Mouse (Mus musculus): ENCODE results near the gene Miga2. TPM values are rescaled to one million over a fixed set of nuclear protein-coding genes. Genes with fewer than 3 reads are reported as not detected.

Gene Miga2
- polyA plus RNA-seq, 1 experiment from 2014 or later = 25.0 TPM

GRCm38 (mm10) chr2:30399191-30400171 is 35.4 kb downstream of the Miga2 start:
- peaks cover 53% of the 10 kb centered on the region for H3K36me3 ChIP-seq (ENCODE audit: control insufficient read depth, insufficient read depth, low read length)

DNA sequence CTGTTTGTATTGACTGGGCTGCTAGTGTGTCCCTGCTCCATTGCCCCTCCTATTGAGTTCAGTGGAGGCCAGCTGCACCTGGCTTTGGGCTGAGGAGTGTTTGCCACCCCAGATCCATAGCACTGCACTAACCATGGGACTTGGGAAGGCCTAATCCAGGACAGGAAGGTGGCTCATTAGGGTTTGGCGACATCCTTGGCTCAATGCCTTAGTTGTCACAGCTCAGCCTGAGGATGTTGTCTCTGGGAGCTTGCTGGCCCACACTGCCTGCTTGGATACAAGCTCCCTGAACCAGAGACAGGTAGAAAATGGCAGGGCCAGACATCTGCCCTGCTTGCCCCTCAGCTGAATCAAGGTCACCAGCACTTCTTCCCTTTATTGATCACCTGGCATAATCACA is 37.5 kb downstream of the Miga2 start:
- no peak for ATAC-seq (ENCODE audit: low FRiP score, low TSS enrichment)
- no peaks in the 10 kb centered on the region for H3K27me3 ChIP-seq (ENCODE audit: control insufficient read depth, insufficient read depth, low read length)
- no peak overlapping the region for H3K4me3 ChIP-seq (ENCODE audit: low read length)
- H3K27ac ChIP-seq (ENCODE audit: low read depth, low read length) = no peak overlapping the region
- 85% methylated on average over 1 of the region's 1 CpGs for WGBS
- H3K4me2 ChIP-seq (replicated peaks; ENCODE audit: low read depth, low read length) = no peak overlapping the region
- no peak overlapping the region for H3K9ac ChIP-seq (ENCODE audit: low read depth, low read length)
- H3K36me3 ChIP-seq (ENCODE audit: control insufficient read depth, insufficient read depth, low read length) = peaks cover 52% of the 10 kb centered on the region
- no peaks in the 10 kb centered on the region for H3K4me1 ChIP-seq (ENCODE audit: control insufficient read depth, insufficient read depth, low read length)
- no peaks in the 10 kb centered on the region for H3K9me3 ChIP-seq (ENCODE audit: control insufficient read depth, low read length)

More at GRCm38 (mm10) chr2:30399191-30400171, 35.4 kb downstream of the Miga2 start:
- WGBS = 60% methylated on average over 20 of the region's 20 CpGs
- ATAC-seq (ENCODE audit: low FRiP score, low TSS enrichment) = no peak
- no peak overlapping the region for H3K27ac ChIP-seq (ENCODE audit: low read depth, low read length)
- H3K9me3 ChIP-seq (ENCODE audit: control insufficient read depth, low read length) = no peaks in the 10 kb centered on the region
- no peak overlapping the region for H3K4me3 ChIP-seq (ENCODE audit: low read length)
- H3K4me1 ChIP-seq (ENCODE audit: control insufficient read depth, insufficient read depth, low read length) = no peaks in the 10 kb centered on the region
- H3K9ac ChIP-seq (ENCODE audit: low read depth, low read length) = no peak overlapping the region
- H3K27me3 ChIP-seq (ENCODE audit: control insufficient read depth, insufficient read depth, low read length) = no peaks in the 10 kb centered on the region
- H3K4me2 ChIP-seq (replicated peaks; ENCODE audit: low read depth, low read length) = no peak overlapping the region

DNA sequence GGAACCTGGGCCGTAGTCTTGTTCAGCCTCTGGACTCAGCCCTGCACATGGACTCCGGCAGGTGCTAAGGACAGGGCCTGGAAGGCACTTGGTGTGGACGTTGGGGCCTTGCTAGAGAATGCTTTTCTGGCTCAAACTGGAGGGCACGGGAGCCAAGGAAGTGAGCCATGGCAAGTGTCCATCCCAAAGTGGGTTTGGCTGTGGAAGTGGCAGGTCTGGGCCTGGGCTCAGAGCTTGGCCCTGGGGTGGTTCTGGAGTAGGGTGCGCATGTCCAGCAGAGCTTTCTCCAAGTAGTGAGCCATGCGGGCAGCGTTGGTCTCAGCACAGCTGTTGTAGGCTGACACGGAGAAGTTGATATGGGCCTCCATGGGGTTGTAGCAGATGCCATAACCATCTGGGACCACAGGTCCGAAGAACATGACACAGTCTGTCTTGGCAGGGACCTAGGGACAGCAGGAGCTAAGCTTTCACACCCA is 38.4 kb downstream of the Miga2 start:
- no peak overlapping the region for H3K4me3 ChIP-seq (ENCODE audit: low read length)
- WGBS = 91% methylated on average over 9 of the region's 9 CpGs
- H3K36me3 ChIP-seq (ENCODE audit: control insufficient read depth, insufficient read depth, low read length) = peaks cover 52% of the 10 kb centered on the region
- ATAC-seq (ENCODE audit: low FRiP score, low TSS enrichment) = no peak
- H3K27me3 ChIP-seq (ENCODE audit: control insufficient read depth, insufficient read depth, low read length) = no peaks in the 10 kb centered on the region
- H3K27ac ChIP-seq (ENCODE audit: low read depth, low read length) = no peak overlapping the region
- H3K9me3 ChIP-seq (ENCODE audit: control insufficient read depth, low read length) = no peaks in the 10 kb centered on the region
- H3K9ac ChIP-seq (ENCODE audit: low read depth, low read length) = no peak overlapping the region
- H3K4me1 ChIP-seq (ENCODE audit: control insufficient read depth, insufficient read depth, low read length) = no peaks in the 10 kb centered on the region
- no peak overlapping the region for H3K4me2 ChIP-seq (replicated peaks; ENCODE audit: low read depth, low read length)

- 61% methylated on average over 2 of the region's 2 CpGs for WGBS
- Histone ChIP-seq H3K4me2 (replicated peaks; ENCODE audit: low read depth, low read length) (no peak overlapping the region), H3K27me3 (ENCODE audit: control insufficient read depth, insufficient read depth, low read length) (no peaks in the 10 kb centered on the region), H3K36me3 (ENCODE audit: control insufficient read depth, insufficient read depth, low read length) (peaks cover 51% of the 10 kb centered on the region), H3K4me1 (ENCODE audit: control insufficient read depth, insufficient read depth, low read length) (no peaks in the 10 kb centered on the region), H3K9ac (ENCODE audit: low read depth, low read length) (no peak overlapping the region), H3K9me3 (ENCODE audit: control insufficient read depth, low read length) (no peaks in the 10 kb centered on the region), H3K27ac (ENCODE audit: low read depth, low read length) (no peak overlapping the region), H3K4me3 (ENCODE audit: low read length) (no peak overlapping the region)
- ATAC-seq (ENCODE audit: low FRiP score, low TSS enrichment) = no peak
These were observed 38.8 kb downstream of the Miga2 start for GRCm38 (mm10) chr2:30402843-30403242.

- Histone ChIP-seq H3K9me3 (ENCODE audit: control insufficient read depth, low read length) (no peaks in the 10 kb centered on the region), H3K9ac (ENCODE audit: low read depth, low read length) (no peak overlapping the region), H3K27ac (ENCODE audit: low read depth, low read length) (no peak overlapping the region), H3K36me3 (ENCODE audit: control insufficient read depth, insufficient read depth, low read length) (peaks cover 46% of the 10 kb centered on the region), H3K4me2 (replicated peaks; ENCODE audit: low read depth, low read length) (no peak overlapping the region), H3K27me3 (ENCODE audit: control insufficient read depth, insufficient read depth, low read length) (no peaks in the 10 kb centered on the region), H3K4me3 (ENCODE audit: low read length) (no peak overlapping the region), H3K4me1 (ENCODE audit: control insufficient read depth, insufficient read depth, low read length) (no peaks in the 10 kb centered on the region)
- 86% methylated on average over 1 of the region's 1 CpGs for WGBS
- ATAC-seq (ENCODE audit: low FRiP score, low TSS enrichment) = no peak
These were observed 39.8 kb downstream of the Miga2 start for GRCm38 (mm10) chr2:30403870-30404269.

GRCm38 (mm10) chr2:30407221-30407620 is 43.2 kb downstream of the Miga2 start:
- Histone ChIP-seq H3K27ac (ENCODE audit: low read depth, low read length) (no peak overlapping the region), H3K4me3 (ENCODE audit: low read length) (no peak overlapping the region), H3K9ac (ENCODE audit: low read depth, low read length) (no peak overlapping the region), H3K36me3 (ENCODE audit: control insufficient read depth, insufficient read depth, low read length) (peaks cover 44% of the 10 kb centered on the region), H3K27me3 (ENCODE audit: control insufficient read depth, insufficient read depth, low read length) (no peaks in the 10 kb centered on the region), H3K9me3 (ENCODE audit: control insufficient read depth, low read length) (no peaks in the 10 kb centered on the region), H3K4me2 (replicated peaks; ENCODE audit: low read depth, low read length) (no peak overlapping the region), H3K4me1 (ENCODE audit: control insufficient read depth, insufficient read depth, low read length) (no peaks in the 10 kb centered on the region)
- ATAC-seq (ENCODE audit: low FRiP score, low TSS enrichment) = no peak
- 86% methylated on average over 2 of the region's 2 CpGs for WGBS

DNA sequence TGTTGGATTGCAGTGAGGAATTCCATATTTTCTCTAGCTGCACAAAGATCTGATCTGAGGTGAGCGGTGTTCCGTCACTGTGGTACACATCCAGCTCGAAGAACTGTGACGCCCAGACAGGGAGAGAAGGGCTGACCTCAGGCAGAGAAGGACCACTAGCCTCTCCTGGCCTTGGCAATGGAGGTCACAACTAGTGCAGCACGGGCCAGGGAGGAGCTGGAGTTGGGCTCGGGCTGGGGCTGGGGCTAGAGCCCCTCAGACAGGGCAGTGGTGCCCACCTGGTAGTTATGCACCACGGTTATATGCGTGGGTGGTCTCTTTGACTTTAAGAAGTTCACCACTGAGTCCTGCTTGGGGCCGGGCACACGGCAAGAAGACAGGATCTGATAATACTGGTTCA is 43.7 kb downstream of the Miga2 start:
- H3K4me1 ChIP-seq (ENCODE audit: control insufficient read depth, insufficient read depth, low read length) = no peaks in the 10 kb centered on the region
- H3K27me3 ChIP-seq (ENCODE audit: control insufficient read depth, insufficient read depth, low read length) = no peaks in the 10 kb centered on the region
- H3K4me2 ChIP-seq (replicated peaks; ENCODE audit: low read depth, low read length) = no peak overlapping the region
- H3K9me3 ChIP-seq (ENCODE audit: control insufficient read depth, low read length) = no peaks in the 10 kb centered on the region
- peaks cover 44% of the 10 kb centered on the region for H3K36me3 ChIP-seq (ENCODE audit: control insufficient read depth, insufficient read depth, low read length)
- no peak for ATAC-seq (ENCODE audit: low FRiP score, low TSS enrichment)
- no peak overlapping the region for H3K9ac ChIP-seq (ENCODE audit: low read depth, low read length)
- WGBS = 93% methylated on average over 10 of the region's 10 CpGs
- no peak overlapping the region for H3K4me3 ChIP-seq (ENCODE audit: low read length)
- H3K27ac ChIP-seq (ENCODE audit: low read depth, low read length) = no peak overlapping the region

DNA sequence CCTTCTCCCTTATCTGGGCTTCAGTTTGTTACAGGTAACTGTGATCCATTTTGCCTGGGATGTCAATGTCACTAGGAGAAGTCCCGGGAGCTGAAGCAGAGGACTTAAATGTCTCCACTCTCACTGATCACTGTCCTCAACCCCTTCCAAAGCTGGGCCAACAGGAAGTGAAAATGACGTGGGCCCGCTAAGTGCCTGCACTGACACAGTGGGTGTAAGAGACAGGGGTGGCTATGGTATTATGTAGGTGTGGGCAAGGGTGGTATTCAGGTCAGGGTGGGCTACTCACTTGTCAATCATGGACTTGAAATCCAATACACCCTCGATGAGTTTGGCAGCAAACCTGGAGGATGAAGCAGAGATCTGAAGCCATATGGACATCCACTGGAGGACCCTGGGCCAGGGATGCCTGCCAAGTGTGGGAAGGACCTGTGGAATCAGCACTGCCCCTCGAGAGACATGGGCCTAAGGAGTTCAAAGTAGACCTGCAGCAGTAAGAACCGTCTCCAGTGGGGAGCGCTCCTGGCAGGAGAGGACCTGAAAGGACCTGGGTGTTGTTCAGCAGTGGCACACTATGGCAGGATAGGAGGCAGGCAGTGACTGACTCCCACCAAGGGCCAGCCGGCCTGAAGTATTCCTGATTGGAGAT is 44.5 kb downstream of the Miga2 start:
- H3K4me2 ChIP-seq (replicated peaks; ENCODE audit: low read depth, low read length) = no peak overlapping the region
- peaks cover 40% of the 10 kb centered on the region for H3K36me3 ChIP-seq (ENCODE audit: control insufficient read depth, insufficient read depth, low read length)
- ATAC-seq (ENCODE audit: low FRiP score, low TSS enrichment) = no peak
- no peak overlapping the region for H3K9ac ChIP-seq (ENCODE audit: low read depth, low read length)
- no peak overlapping the region for H3K27ac ChIP-seq (ENCODE audit: low read depth, low read length)
- no peaks in the 10 kb centered on the region for H3K27me3 ChIP-seq (ENCODE audit: control insufficient read depth, insufficient read depth, low read length)
- H3K4me3 ChIP-seq (ENCODE audit: low read length) = no peak overlapping the region
- no peaks in the 10 kb centered on the region for H3K9me3 ChIP-seq (ENCODE audit: control insufficient read depth, low read length)
- 81% methylated on average over 8 of the region's 8 CpGs for WGBS
- H3K4me1 ChIP-seq (ENCODE audit: control insufficient read depth, insufficient read depth, low read length) = no peaks in the 10 kb centered on the region
